Mouse (Mus musculus) kidney, embryonic 16.5 days (tissue): ENCODE data around the gene Gm11634. TPM values are rescaled to one million over a fixed set of nuclear protein-coding genes. Genes with fewer than 3 reads are reported as not detected.
"Not testable (repeated sequence)": the region's sequence is repeated elsewhere in the genome, so short reads cannot be mapped to it uniquely, and the experiment has no call there.

Experiments used
- ATAC-seq: fragments of 200-750 bp; cut with Nextera tagmentation; 2 replicates; pipeline ENCODE4 v1.8.0; 2017; ENCODE audit warnings: moderate TSS enrichment; ENCODE audit not compliant: low FRiP score, low TSS enrichment
- H3K27ac ChIP-seq: fragments of 300-500 bp; sonication (generic); 2 replicates; pipeline ENCODE4 v1.5.1; 2014; ENCODE audit warnings: low read length
- H3K27me3 ChIP-seq: fragments of 300-500 bp; sonication (generic); 2 replicates; pipeline ENCODE4 v1.6.1; 2014; ENCODE audit warnings: low read length, control low read depth, mixed read lengths; ENCODE audit not compliant: insufficient read depth
- H3K36me3 ChIP-seq: fragments of 300-500 bp; sonication (generic); 2 replicates; pipeline ENCODE4 v1.6.1; 2014; ENCODE audit warnings: low read length, control low read depth, mixed read lengths; ENCODE audit not compliant: insufficient read depth
- H3K4me1 ChIP-seq: fragments of 300-500 bp; sonication (generic); 2 replicates; pipeline ENCODE4 v1.6.1; 2014; ENCODE audit warnings: low read length, control low read depth, mixed read lengths; ENCODE audit not compliant: insufficient read depth
- H3K4me2 ChIP-seq: fragments of 300-500 bp; sonication (generic); replicated peaks from 2 replicates; pipeline ENCODE4 v1.6.1; 2014; ENCODE audit warnings: low read depth, low read length
- H3K4me3 ChIP-seq: fragments of 300-500 bp; sonication (generic); 2 replicates; pipeline ENCODE4 v1.5.1; 2014; ENCODE audit warnings: mild to moderate bottlenecking, low read length
- H3K9ac ChIP-seq: fragments of 300-500 bp; sonication (generic); replicated peaks from 2 replicates; pipeline ENCODE4 v1.6.1; 2014; ENCODE audit warnings: low read length
- H3K9me3 ChIP-seq: fragments of 300-500 bp; sonication (generic); 2 replicates; pipeline ENCODE4 v1.6.1; 2016; ENCODE audit warnings: low read length, control low read depth
- WGBS: fragments of 180-500 bp; shearing (Covaris S2); extraction: QIAGEN DNeasy Blood & Tissue Kit; methylation state at CpG from one replicate; pipeline ENCODE4 v1.1.7; 2014; 5-methylcytosine and 5-hydroxymethylcytosine counted together
- polyA plus RNA-seq: library from polyadenylated mRNA; unstranded; fragments of >200 nt; fragmentation: Nextera tagmentation; extraction: Ambion mirVana; gene quantifications from 2 replicates; pipeline ENCODE4 v1.2.1, GENCODE M21; 2015

Gm11634 gene
- polyA plus RNA-seq, 1 experiment from 2014 or later = not detected

GRCm38 (mm10) chr11:101602491-101602890 lies 3.4 kb upstream of the Gm11634 start:
- no peaks in the 10 kb centered on the region for H3K9me3 ChIP-seq
- no peaks in the 10 kb centered on the region for H3K4me1 ChIP-seq
- 13% methylated on average over 3 of the region's 3 CpGs for WGBS
- H3K9ac ChIP-seq = no peak overlapping the region
- H3K27ac ChIP-seq = no peak overlapping the region
- no peak for ATAC-seq
- H3K4me3 ChIP-seq = no peak overlapping the region
- no peak overlapping the region for H3K4me2 ChIP-seq
- H3K27me3 ChIP-seq = no peaks in the 10 kb centered on the region
- no peaks in the 10 kb centered on the region for H3K36me3 ChIP-seq

GRCm38 (mm10) chr11:101589989-101590624 lies 8.9 kb downstream of the Gm11634 start:
- Histone ChIP-seq H3K27ac (0 out of 2 replicates have a peak overlapping the region, but pooled peaks have one; percentile 15), H3K4me2 (no peak overlapping the region), H3K9ac (no peak overlapping the region), H3K27me3 (no peaks in the 10 kb centered on the region), H3K4me3 (no peak overlapping the region), H3K36me3 (no peaks in the 10 kb centered on the region), H3K9me3 (no peaks in the 10 kb centered on the region), H3K4me1 (no peaks in the 10 kb centered on the region)
- 71% methylated on average over 12 of the region's 12 CpGs for WGBS
- no peak for ATAC-seq

GRCm38 (mm10) chr11:101589444-101589843 lies 9.6 kb downstream of the Gm11634 start:
- no peak for ATAC-seq
- no peaks in the 10 kb centered on the region for H3K4me1 ChIP-seq
- no peak overlapping the region for H3K4me2 ChIP-seq
- 28% methylated on average over 5 of the region's 5 CpGs for WGBS
- no peak overlapping the region for H3K9ac ChIP-seq
- no peak overlapping the region for H3K4me3 ChIP-seq
- no peaks in the 10 kb centered on the region for H3K27me3 ChIP-seq
- H3K36me3 ChIP-seq = no peaks in the 10 kb centered on the region
- no peaks in the 10 kb centered on the region for H3K9me3 ChIP-seq
- 0 out of 2 replicates have a peak overlapping the region, but pooled peaks have one; percentile 15 for H3K27ac ChIP-seq

GRCm38 (mm10) chr11:101588868-101589267 lies 10.2 kb downstream of the Gm11634 start:
- no peaks in the 10 kb centered on the region for H3K36me3 ChIP-seq
- H3K4me3 ChIP-seq = no peak overlapping the region
- H3K4me1 ChIP-seq = no peaks in the 10 kb centered on the region
- H3K9me3 ChIP-seq = no peaks in the 10 kb centered on the region
- 88% methylated on average over 7 of the region's 7 CpGs for WGBS
- no peak overlapping the region for H3K4me2 ChIP-seq
- no peak overlapping the region for H3K9ac ChIP-seq
- ATAC-seq = no peak
- no peaks in the 10 kb centered on the region for H3K27me3 ChIP-seq
- H3K27ac ChIP-seq = no peak overlapping the region

GRCm38 (mm10) chr11:101587676-101588075 lies 11.4 kb downstream of the Gm11634 start:
- no peak for ATAC-seq
- 90% methylated on average over 10 of the region's 10 CpGs for WGBS

GRCm38 (mm10) chr11:101585805-101586204 lies 13.3 kb downstream of the Gm11634 start:
- 86% methylated on average over 4 of the region's 4 CpGs for WGBS
- Histone ChIP-seq H3K27me3 (no peaks in the 10 kb centered on the region), H3K9me3 (no peaks in the 10 kb centered on the region), H3K27ac (no peak overlapping the region), H3K4me1 (peaks cover 8% of the 10 kb centered on the region), H3K36me3 (0 out of 2 replicates have a peak, but pooled peaks cover under 1% of the 10 kb centered on the region), H3K9ac (no peak overlapping the region), H3K4me3 (no peak overlapping the region), H3K4me2 (no peak overlapping the region)
- no peak for ATAC-seq

More at GRCm38 (mm10) chr11:101587676-101588075, 11.4 kb downstream of the Gm11634 start:
- H3K4me3 ChIP-seq = no peak overlapping the region
- no peak overlapping the region for H3K27ac ChIP-seq
- no peaks in the 10 kb centered on the region for H3K36me3 ChIP-seq
- no peaks in the 10 kb centered on the region for H3K27me3 ChIP-seq
- H3K4me1 ChIP-seq = peaks cover under 1% of the 10 kb centered on the region; the same call in 1 of the 2 replicates
- H3K4me2 ChIP-seq = no peak overlapping the region
- H3K9ac ChIP-seq = no peak overlapping the region
- no peaks in the 10 kb centered on the region for H3K9me3 ChIP-seq

- ATAC-seq, H3K27me3 ChIP-seq: not testable (repeated sequence)
- 92% methylated on average over 1 of the region's 1 CpGs for WGBS
Observed at GRCm38 (mm10) chr11:101585031-101585430, 14.0 kb downstream of the Gm11634 start.

GRCm38 (mm10) chr11:101583205-101583604 lies 15.9 kb downstream of the Gm11634 start:
- no peak for ATAC-seq

More at GRCm38 (mm10) chr11:101585031-101585430, 14.0 kb downstream of the Gm11634 start:
- H3K36me3 ChIP-seq, H3K4me3 ChIP-seq, H3K9ac ChIP-seq, H3K4me1 ChIP-seq, H3K27ac ChIP-seq, H3K4me2 ChIP-seq, H3K9me3 ChIP-seq: not testable (repeated sequence)

GRCm38 (mm10) chr11:101582054-101583035 lies 16.7 kb downstream of the Gm11634 start, which contains the start of gene Tmem106a:
Gene Tmem106a, plus strand, starts transcription at chr11:101582242.
- no peaks in the 10 kb centered on the region for H3K9me3 ChIP-seq
- 0 out of 2 replicates have a peak within 1 kb of the TSS, but pooled peaks have one; percentile 48 for H3K27ac ChIP-seq
- H3K4me1 ChIP-seq = peaks cover 8% of the 10 kb centered on the region
- no peaks in the 10 kb centered on the region for H3K27me3 ChIP-seq
- peaks cover 18% of the 10 kb centered on the region for H3K36me3 ChIP-seq
- 18% methylated on average over 30 of the region's 31 CpGs for WGBS
- ATAC-seq = peak; percentile 80
- peak within 1 kb of the TSS; percentile 59 for H3K4me3 ChIP-seq
- H3K9ac ChIP-seq = peak within 1 kb of the TSS; percentile 74
- peak within 1 kb of the TSS; percentile 65 for H3K4me2 ChIP-seq

More at GRCm38 (mm10) chr11:101583205-101583604, 15.9 kb downstream of the Gm11634 start:
- WGBS = 93% methylated on average over 2 of the region's 2 CpGs
- no peaks in the 10 kb centered on the region for H3K9me3 ChIP-seq
- H3K27ac ChIP-seq = no peak overlapping the region
- H3K27me3 ChIP-seq = no peaks in the 10 kb centered on the region
- no peak overlapping the region for H3K4me3 ChIP-seq
- H3K36me3 ChIP-seq = peaks cover 9% of the 10 kb centered on the region
- no peak overlapping the region for H3K9ac ChIP-seq
- no peak overlapping the region for H3K4me2 ChIP-seq
- H3K4me1 ChIP-seq = peaks cover 8% of the 10 kb centered on the region
